Mouse (Mus musculus): Measurements from ENCODE around the gene Asb10.

GRCm38 (mm10) chr5:24526190-24526888 is 14.4 kb downstream of the Asb10 start:
- TF ChIP-seq EP300 (IDR thresholded peaks at IDR 0.05; ENCODE audit: low read depth): no peak
- TF ChIP-seq CTCF (IDR thresholded peaks at IDR 0.05; ENCODE audit: low read depth): no peak

Measured in heart, postnatal 0 days (tissue).